Mouse (Mus musculus) layer of hippocampus, adult 2 months (tissue): ENCODE measurements around the gene Brk1. TPM values are rescaled to one million over a fixed set of nuclear protein-coding genes. Genes with fewer than 3 reads are reported as not detected.

ENCODE experiments used
- DNase-seq, 2 experiments: peaks; one replicate each; pipeline ENCODE4 v3.0.0; 2022; ENCODE audit warnings: low spot score in 2 of 2
- H3K27ac ChIP-seq: fragments of 200-600 bp; 2 replicates; pipeline ENCODE4 v1.8.1; 2022
- H3K4me3 ChIP-seq: fragments of 200-600 bp; 2 replicates; pipeline ENCODE4 v1.8.1; 2022; ENCODE audit warnings: mild to moderate bottlenecking
- CTCF ChIP-seq: fragments of 200-600 bp; conservative IDR thresholded peaks from 2 replicates; pipeline ENCODE4 v1.8.1; 2022; ENCODE audit warnings: antibody characterized with exemption, mild to moderate bottlenecking, moderate library complexity
- total RNA-seq, 2 experiments: library from RNA; stranded (reverse); gene quantifications; 2 replicates each; pipeline ENCODE4 v1.2.3; 2021

Gene Brk1
- total RNA-seq, 2 experiments from 2014 or later: 211 to 234 TPM

- no peak for DNase-seq
- Histone ChIP-seq H3K27ac (no peak overlapping the region), H3K4me3 (no peak overlapping the region)
- TF ChIP-seq CTCF: no peak
Measured at GRCm38 (mm10) chr6:113632863-113633262, 28.3 kb downstream of the Brk1 start.

GRCm38 (mm10) chr6:113638302-113639040, 33.9 kb downstream of the Brk1 start, which contains the start of gene Irak2:
TSS of gene Irak2 (plus strand) at chr6:113638467.
- TF ChIP-seq CTCF: peak; percentile 100
- peak; percentile 91 to 92 for DNase-seq
- Histone ChIP-seq H3K27ac (peak within 1 kb of the TSS; percentile 91), H3K4me3 (peak within 1 kb of the TSS; percentile 86)

- no peak for DNase-seq
- no peak for TF ChIP-seq CTCF
- peak overlapping the region; percentile 86 for H3K4me3 ChIP-seq
- H3K27ac ChIP-seq: peak overlapping the region; percentile 91; the same call in 1 of the 2 replicates
Measured at GRCm38 (mm10) chr6:113639201-113639600, 34.6 kb downstream of the Brk1 start.

DNA sequence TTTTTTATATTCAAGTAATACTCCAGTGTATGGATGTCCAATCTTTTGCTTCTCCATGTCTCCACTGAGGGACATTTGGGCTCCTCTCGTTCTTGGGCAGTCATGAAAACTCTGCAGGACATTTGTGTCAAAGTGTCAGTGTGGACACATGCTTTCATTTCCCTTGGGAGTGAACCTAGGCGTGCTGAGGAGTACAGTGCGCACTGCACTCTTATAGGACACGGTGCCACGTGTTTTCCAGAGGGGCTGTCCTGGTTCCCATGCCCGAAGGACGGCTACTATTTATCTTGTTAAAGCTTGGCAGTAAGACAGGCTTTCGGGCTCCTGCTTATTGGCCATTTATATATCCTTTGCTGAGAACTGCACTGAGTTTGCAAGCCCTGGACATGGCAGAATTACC, 38.0 kb downstream of the Brk1 start:
- no peak for DNase-seq
- Histone ChIP-seq H3K27ac (peak overlapping the region; percentile 36; the same call in 1 of the 2 replicates), H3K4me3 (no peak overlapping the region)
- TF ChIP-seq CTCF: no peak

DNA sequence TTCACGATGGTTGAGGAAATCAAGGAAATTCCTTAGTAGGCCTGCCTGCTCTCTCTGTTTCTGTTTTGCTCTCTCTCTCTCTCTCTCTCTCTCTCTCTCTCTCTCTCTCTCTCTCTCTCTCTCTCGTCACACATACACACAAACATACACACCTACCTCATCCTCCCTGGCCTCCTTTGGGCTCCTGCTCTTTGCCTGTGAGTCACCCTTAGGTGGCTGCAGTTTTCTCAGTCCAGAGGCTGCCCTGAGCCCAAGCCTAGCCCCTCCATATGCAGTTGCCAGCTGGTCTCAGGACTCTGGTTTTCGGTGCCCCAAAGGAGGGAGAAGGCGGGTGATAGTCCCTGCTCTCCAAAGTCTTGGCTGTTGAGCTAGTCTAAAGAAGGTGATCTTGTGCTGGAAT, 38.4 kb downstream of the Brk1 start:
- no peak overlapping the region for H3K4me3 ChIP-seq
- no peak for DNase-seq
- TF ChIP-seq CTCF: no peak
- peak overlapping the region; percentile 36; the same call in 1 of the 2 replicates for H3K27ac ChIP-seq

- no peak for TF ChIP-seq CTCF
- H3K27ac ChIP-seq: peak overlapping the region; percentile 83
- H3K4me3 ChIP-seq: no peak overlapping the region
- DNase-seq: no peak
Measured at GRCm38 (mm10) chr6:113643967-113644366, 39.4 kb downstream of the Brk1 start.

DNA sequence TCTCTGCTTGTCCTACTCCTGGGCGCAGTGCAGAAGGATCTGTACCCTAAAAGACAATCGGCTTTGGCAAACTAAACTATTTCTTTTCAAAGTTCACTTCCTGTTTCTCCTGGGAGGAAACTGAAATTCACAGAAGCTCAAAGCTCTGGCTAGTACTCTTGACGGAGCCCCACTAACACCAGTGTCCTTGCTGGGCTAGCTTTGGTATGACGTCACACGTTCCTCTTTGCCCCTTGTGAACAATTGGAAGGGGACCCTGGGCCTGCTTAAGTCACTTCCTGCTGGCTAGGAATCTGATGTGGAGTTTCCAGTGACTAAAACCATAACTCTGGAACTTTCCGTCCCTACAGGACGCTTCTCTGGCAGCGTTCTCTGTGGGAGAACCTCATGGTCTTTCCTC, 40.2 kb downstream of the Brk1 start:
- DNase-seq: no peak
- TF ChIP-seq CTCF: no peak
- H3K27ac ChIP-seq: peak overlapping the region; percentile 83
- no peak overlapping the region; the same call in 1 of the 2 replicates for H3K4me3 ChIP-seq

- Histone ChIP-seq H3K4me3 (no peak overlapping the region), H3K27ac (peak overlapping the region; percentile 46; the same call in 1 of the 2 replicates)
- DNase-seq: no peak
- TF ChIP-seq CTCF: no peak
Measured at GRCm38 (mm10) chr6:113649346-113650196, 45.0 kb downstream of the Brk1 start.

- DNase-seq: no peak
- TF ChIP-seq CTCF: no peak
- H3K27ac ChIP-seq: peak overlapping the region; percentile 46; the same call in 1 of the 2 replicates
- H3K4me3 ChIP-seq: no peak overlapping the region
Measured at GRCm38 (mm10) chr6:113650197-113650640, 45.6 kb downstream of the Brk1 start.

DNA sequence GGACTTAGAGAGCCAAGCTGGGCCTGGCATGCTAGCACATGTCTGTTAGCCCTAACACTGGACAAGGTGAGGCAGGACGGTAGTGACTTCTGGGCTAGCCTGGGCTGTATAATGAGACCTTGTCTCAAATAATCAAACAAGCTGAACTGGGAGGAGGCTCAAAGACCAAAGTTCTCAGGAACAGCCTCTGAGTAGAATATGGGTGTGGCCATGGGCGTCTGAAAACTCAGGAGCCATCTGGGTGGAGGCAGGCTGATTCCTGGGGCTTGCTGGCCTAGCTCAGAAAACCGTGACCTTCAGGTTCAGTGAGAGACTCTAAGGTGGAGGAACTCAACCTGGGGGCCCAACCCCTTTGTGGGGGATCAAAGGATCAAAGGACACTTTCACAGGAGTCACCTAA, 47.1 kb downstream of the Brk1 start:
- no peak for DNase-seq
- peak overlapping the region; percentile 62 for H3K27ac ChIP-seq
- no peak overlapping the region for H3K4me3 ChIP-seq
- TF ChIP-seq CTCF: no peak

DNA sequence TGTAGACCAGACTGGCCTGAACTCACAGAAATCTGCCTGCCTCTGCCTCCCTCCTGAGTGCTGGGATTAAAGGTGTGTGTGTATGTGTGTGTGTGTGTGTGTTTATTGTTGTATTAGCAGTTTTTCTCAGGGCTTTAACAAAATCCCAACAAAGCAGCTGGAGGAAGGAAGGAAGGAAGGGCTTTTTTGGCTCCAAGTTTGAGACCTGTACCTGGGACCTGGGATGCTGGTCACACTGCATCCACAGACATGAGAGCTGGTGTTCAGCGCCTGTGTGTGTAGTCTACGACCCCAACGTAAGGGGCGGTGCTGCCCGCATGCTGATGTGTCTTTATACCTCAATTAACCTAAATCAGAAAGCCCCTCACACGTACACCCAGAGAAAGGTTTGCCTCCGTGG, 49.0 kb downstream of the Brk1 start:
- H3K4me3 ChIP-seq: no peak overlapping the region
- DNase-seq: no peak
- no peak for TF ChIP-seq CTCF
- H3K27ac ChIP-seq: 0 out of 2 replicates have a peak overlapping the region, but pooled peaks have one; percentile 11

DNA sequence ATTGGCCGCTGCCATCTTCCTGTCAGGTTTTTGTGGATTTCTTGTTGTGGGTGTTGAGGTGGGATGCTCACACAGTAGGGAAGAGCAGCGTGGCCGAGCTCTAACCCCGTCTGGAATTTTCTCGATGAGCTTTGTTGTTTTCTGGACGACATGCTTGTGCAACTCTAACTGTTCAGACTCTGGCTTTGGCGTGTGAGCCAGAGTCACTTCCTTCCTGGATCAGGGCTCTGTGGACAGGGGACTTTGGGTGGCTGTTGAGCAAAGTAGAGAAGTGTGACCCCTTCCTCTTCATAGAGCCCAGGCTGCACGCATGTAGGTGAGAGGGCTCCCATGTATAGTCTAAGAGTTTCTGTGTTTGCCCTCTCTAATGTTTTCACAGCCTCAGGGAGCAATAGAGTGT, 49.5 kb downstream of the Brk1 start:
- Histone ChIP-seq H3K4me3 (no peak overlapping the region), H3K27ac (peak overlapping the region; percentile 11)
- TF ChIP-seq CTCF: no peak
- DNase-seq: no peak

GRCm38 (mm10) chr6:113654753-113655397, 50.3 kb downstream of the Brk1 start:
- H3K4me3 ChIP-seq: no peak overlapping the region
- no peak for DNase-seq
- H3K27ac ChIP-seq: peak overlapping the region; percentile 11
- TF ChIP-seq CTCF: no peak
